Mouse (Mus musculus): ENCODE results near the gene Enpp4.

DNA sequence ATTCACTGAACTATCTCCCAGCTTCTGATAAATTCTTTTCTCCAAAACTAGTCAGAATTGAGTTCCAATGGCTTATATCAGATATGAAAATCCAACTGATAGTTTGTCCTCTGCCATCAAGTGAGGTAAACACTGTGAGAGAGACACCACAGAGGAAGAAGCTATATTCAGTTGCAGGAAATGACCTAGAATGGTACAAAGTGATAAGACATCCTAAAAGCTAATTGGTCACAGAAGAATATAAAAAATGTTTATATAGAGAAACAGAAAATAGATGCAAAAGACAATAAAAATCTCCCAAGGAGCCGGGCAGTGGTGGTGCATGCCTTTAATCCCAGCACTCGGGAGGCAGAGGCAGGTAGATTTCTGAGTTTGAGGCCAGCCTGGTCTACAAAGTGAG, 11.0 kb upstream of the Enpp4 start:
- TF ChIP-seq GATA1 (IDR thresholded peaks at IDR 0.05; ENCODE audit: borderline replicate concordance, low read length): no peak
- TF ChIP-seq FLI1 (IDR thresholded peaks at IDR 0.05; ENCODE audit: low read length): no peak

Measured in megakaryocyte, embryonic 14.5 days (primary cell).